Mouse (Mus musculus) heart, embryonic 12.5 days (tissue): ENCODE data around the gene Npl. TPM values are rescaled to one million over a fixed set of nuclear protein-coding genes. Genes with fewer than 3 reads are reported as not detected.
A peak's percentile ranks its signal among the peaks of the same experiment; 100 is the strongest.
"Not testable (repeated sequence)": the region's sequence is repeated elsewhere in the genome, so short reads cannot be mapped to it uniquely, and the experiment has no call there.

ENCODE experiments used
- ATAC-seq: fragments of 200-750 bp; cut with Nextera tagmentation; 2 replicates; pipeline ENCODE4 v1.8.0; 2017; ENCODE audit warnings: moderate TSS enrichment, moderate library complexity; ENCODE audit not compliant: insufficient number of reproducible peaks, low FRiP score
- H3K27ac ChIP-seq: fragments of 300-500 bp; sonication (generic); 2 replicates; pipeline ENCODE4 v1.5.1; 2016; ENCODE audit warnings: mild to moderate bottlenecking, moderate library complexity; ENCODE audit not compliant: poor library complexity, severe bottlenecking
- H3K27me3 ChIP-seq: fragments of 300-500 bp; sonication (generic); replicated peaks from 2 replicates; pipeline ENCODE4 v1.6.1; 2016; ENCODE audit warnings: mild to moderate bottlenecking, moderate library complexity
- H3K36me3 ChIP-seq: fragments of 300-500 bp; sonication (generic); 2 replicates; pipeline ENCODE4 v1.6.1; 2016; ENCODE audit warnings: mild to moderate bottlenecking, moderate library complexity
- H3K4me1 ChIP-seq: fragments of 300-500 bp; sonication (generic); replicated peaks from 2 replicates; pipeline ENCODE4 v1.6.1; 2016; ENCODE audit warnings: mild to moderate bottlenecking
- H3K4me2 ChIP-seq: fragments of 300-500 bp; sonication (generic); 2 replicates; pipeline ENCODE4 v1.6.1; 2016; ENCODE audit warnings: mild to moderate bottlenecking, moderate library complexity
- H3K4me3 ChIP-seq: fragments of 300-500 bp; sonication (generic); 2 replicates; pipeline ENCODE4 v1.5.1; 2016; ENCODE audit warnings: mild to moderate bottlenecking
- H3K9ac ChIP-seq: fragments of 300-500 bp; sonication (generic); 2 replicates; pipeline ENCODE4 v1.6.1; 2016; ENCODE audit warnings: mild to moderate bottlenecking, moderate library complexity
- H3K9me3 ChIP-seq: fragments of 300-500 bp; sonication (generic); replicated peaks from 2 replicates; pipeline ENCODE4 v1.6.1; 2016; ENCODE audit warnings: mild to moderate bottlenecking, moderate library complexity
- WGBS: fragments of 180-500 bp; shearing (Covaris S2); methylation state at CpG from one replicate; pipeline ENCODE4 v1.1.7; 2016; 5-methylcytosine and 5-hydroxymethylcytosine counted together
- polyA plus RNA-seq: library from polyadenylated mRNA; unstranded; fragments of >200 nt; fragmentation: Nextera tagmentation; extraction: Ambion mirVana; gene quantifications from 2 replicates; pipeline ENCODE4 v1.2.1, GENCODE M21; 2016

Gene Npl
- polyA plus RNA-seq, 1 experiment from 2014 or later: 7.4 TPM

GRCm38 (mm10) chr1:153487500-153487879, 62.4 kb downstream of the Npl start, which contains the start of gene Dhx9:
Gene Dhx9 (minus strand): TSS chr1:153487660.
- ATAC-seq: peak; percentile 92
- Histone ChIP-seq H3K4me3 (peak within 1 kb of the TSS; percentile 100), H3K9ac (peak within 1 kb of the TSS; percentile 100), H3K9me3 (no peaks in the 10 kb centered on the region), H3K27ac (peak within 1 kb of the TSS; percentile 89), H3K4me1 (peaks cover 21% of the 10 kb centered on the region), H3K27me3 (no peaks in the 10 kb centered on the region), H3K4me2 (peak within 1 kb of the TSS; percentile 91), H3K36me3 (peaks cover 6% of the 10 kb centered on the region)
- under 1% methylated on average over 35 of the region's 35 CpGs for WGBS

DNA sequence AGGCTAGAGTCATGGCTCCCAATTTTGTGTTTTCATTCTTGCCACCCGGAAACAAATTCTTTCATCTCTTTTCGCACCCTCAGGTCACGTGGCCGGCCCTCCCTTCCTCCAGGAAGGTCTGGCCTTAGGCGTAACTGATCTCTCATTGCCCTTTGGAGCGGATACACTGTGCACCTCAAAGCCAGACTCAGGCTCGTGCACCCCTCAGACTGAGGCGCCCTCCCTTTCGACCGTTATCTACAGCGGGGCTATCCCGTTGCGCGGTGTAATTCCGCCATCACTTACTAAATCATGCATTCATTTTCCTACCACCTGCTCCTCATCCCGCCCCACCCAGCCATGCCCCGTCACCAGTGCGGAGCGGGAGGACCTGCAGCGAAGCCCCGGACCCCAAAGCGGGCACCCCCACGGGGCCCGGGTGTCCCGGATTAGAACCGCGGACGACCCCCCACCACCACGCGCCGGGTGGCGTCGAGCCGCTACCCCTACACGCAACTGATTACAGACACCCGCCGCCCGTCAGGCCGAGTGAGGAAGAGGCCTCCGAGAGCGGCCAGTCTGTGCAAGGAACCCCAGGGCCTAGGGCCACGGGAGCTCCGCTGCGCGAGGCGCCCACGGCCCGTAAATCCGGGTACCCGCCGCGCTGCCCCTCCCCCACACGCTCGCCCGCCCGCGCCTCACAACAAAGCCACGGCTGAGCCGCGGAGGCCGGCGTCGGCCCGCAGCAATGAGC, 62.9 kb downstream of the Npl start:
- peak overlapping the region; percentile 100 for H3K9ac ChIP-seq
- H3K27ac ChIP-seq: peak overlapping the region; percentile 89
- under 1% methylated on average over 64 of the region's 64 CpGs for WGBS
- peak overlapping the region; percentile 91 for H3K4me2 ChIP-seq
- peak overlapping the region; percentile 100 for H3K4me3 ChIP-seq
- no peaks in the 10 kb centered on the region for H3K27me3 ChIP-seq
- peaks cover 21% of the 10 kb centered on the region for H3K4me1 ChIP-seq
- no peaks in the 10 kb centered on the region for H3K9me3 ChIP-seq
- peaks cover 11% of the 10 kb centered on the region for H3K36me3 ChIP-seq
- peak; percentile 78 for ATAC-seq

GRCm38 (mm10) chr1:153486120-153486519, 63.7 kb downstream of the Npl start:
- H3K36me3 ChIP-seq: peaks cover 17% of the 10 kb centered on the region
- H3K27me3 ChIP-seq, H3K27ac ChIP-seq, ATAC-seq, H3K9me3 ChIP-seq: not testable (repeated sequence)
- H3K4me3 ChIP-seq: peak overlapping the region; percentile 100
- H3K4me2 ChIP-seq: peak overlapping the region; percentile 91
- peaks cover 21% of the 10 kb centered on the region for H3K4me1 ChIP-seq
- 13% methylated on average over 6 of the region's 6 CpGs for WGBS
- peak overlapping the region; percentile 100 for H3K9ac ChIP-seq

DNA sequence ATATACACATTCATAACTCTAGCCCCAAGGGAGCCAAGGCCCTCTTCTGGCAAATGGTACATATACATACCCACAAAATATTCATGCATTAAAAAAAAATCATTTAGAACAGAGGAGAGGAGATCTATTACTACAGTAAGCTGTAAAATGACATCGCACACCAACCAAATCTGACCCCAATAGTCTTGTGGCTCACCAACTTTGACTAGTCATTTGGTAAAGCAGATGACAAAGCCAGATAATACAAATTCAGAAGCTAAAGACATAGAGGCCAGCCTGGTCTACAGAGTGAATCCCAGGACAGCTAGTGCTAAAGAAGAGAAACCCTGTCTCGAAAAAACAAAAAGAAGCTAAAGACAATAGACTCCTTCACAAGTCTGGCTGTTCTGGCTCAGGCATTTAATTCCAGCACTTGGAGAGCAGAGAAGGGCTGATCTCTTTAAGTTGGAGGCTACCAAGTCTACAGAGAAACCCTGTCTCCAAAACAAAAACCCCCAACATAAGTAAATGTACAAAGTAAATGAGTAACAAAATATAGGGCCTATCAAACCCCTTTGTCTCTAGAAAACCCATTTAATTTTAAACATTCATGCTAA, 64.5 kb downstream of the Npl start:
- H3K9me3 ChIP-seq: no peaks in the 10 kb centered on the region
- no peak for ATAC-seq
- H3K9ac ChIP-seq: 0 out of 2 replicates have a peak overlapping the region, but pooled peaks have one; percentile 0
- peaks cover 25% of the 10 kb centered on the region for H3K36me3 ChIP-seq
- H3K4me1 ChIP-seq: peaks cover 21% of the 10 kb centered on the region
- peak overlapping the region; percentile 65 for H3K4me2 ChIP-seq
- H3K4me3 ChIP-seq: peak overlapping the region; percentile 37
- H3K27me3 ChIP-seq: no peaks in the 10 kb centered on the region
- WGBS: 55% methylated on average over 2 of the region's 2 CpGs
- H3K27ac ChIP-seq: no peak overlapping the region

- H3K27me3 ChIP-seq: no peaks in the 10 kb centered on the region
- H3K36me3 ChIP-seq: peaks cover 57% of the 10 kb centered on the region
- 39% methylated on average over 1 of the region's 1 CpGs for WGBS
- H3K9me3 ChIP-seq: no peaks in the 10 kb centered on the region
- H3K4me2 ChIP-seq: no peak overlapping the region
- H3K27ac ChIP-seq: no peak overlapping the region
- no peak overlapping the region for H3K4me3 ChIP-seq
- ATAC-seq: no peak
- no peak overlapping the region for H3K9ac ChIP-seq
- H3K4me1 ChIP-seq: peaks cover 17% of the 10 kb centered on the region
Measured at GRCm38 (mm10) chr1:153481025-153481412, 68.8 kb downstream of the Npl start.

- 36% methylated on average over 1 of the region's 1 CpGs for WGBS
- no peak overlapping the region for H3K4me2 ChIP-seq
- peaks cover 58% of the 10 kb centered on the region for H3K36me3 ChIP-seq
- peaks cover 16% of the 10 kb centered on the region for H3K4me1 ChIP-seq
- H3K4me3 ChIP-seq: no peak overlapping the region
- H3K27ac ChIP-seq: no peak overlapping the region
- H3K9me3 ChIP-seq: no peaks in the 10 kb centered on the region
- no peak for ATAC-seq
- H3K9ac ChIP-seq: no peak overlapping the region
- H3K27me3 ChIP-seq: no peaks in the 10 kb centered on the region
Measured at GRCm38 (mm10) chr1:153480386-153481024, 69.3 kb downstream of the Npl start.

GRCm38 (mm10) chr1:153479296-153479695, 70.5 kb downstream of the Npl start:
- H3K9ac ChIP-seq: no peak overlapping the region
- peaks cover 67% of the 10 kb centered on the region for H3K36me3 ChIP-seq
- ATAC-seq: no peak
- 93% methylated on average over 1 of the region's 1 CpGs for WGBS
- H3K27ac ChIP-seq: no peak overlapping the region
- peaks cover 4% of the 10 kb centered on the region for H3K4me1 ChIP-seq
- no peaks in the 10 kb centered on the region for H3K9me3 ChIP-seq
- no peaks in the 10 kb centered on the region for H3K27me3 ChIP-seq
- H3K4me2 ChIP-seq: no peak overlapping the region
- H3K4me3 ChIP-seq: no peak overlapping the region

- Histone ChIP-seq H3K27ac (no peak overlapping the region), H3K4me1 (no peaks in the 10 kb centered on the region), H3K27me3 (no peaks in the 10 kb centered on the region), H3K9me3 (no peaks in the 10 kb centered on the region), H3K36me3 (peaks cover 64% of the 10 kb centered on the region), H3K4me3 (no peak overlapping the region), H3K9ac (no peak overlapping the region), H3K4me2 (no peak overlapping the region)
- ATAC-seq: no peak
- WGBS: 72% methylated on average over 1 of the region's 1 CpGs
Measured at GRCm38 (mm10) chr1:153461796-153462195, 88.0 kb downstream of the Npl start.

- no peak overlapping the region for H3K9ac ChIP-seq
- 91% methylated on average over 5 of the region's 5 CpGs for WGBS
- H3K4me2 ChIP-seq: no peak overlapping the region
- no peak overlapping the region for H3K4me3 ChIP-seq
- peaks cover 62% of the 10 kb centered on the region for H3K36me3 ChIP-seq
- H3K4me1 ChIP-seq: no peaks in the 10 kb centered on the region
- no peak overlapping the region for H3K27ac ChIP-seq
- H3K27me3 ChIP-seq: no peaks in the 10 kb centered on the region
- no peaks in the 10 kb centered on the region for H3K9me3 ChIP-seq
- ATAC-seq: peak; percentile 50
Measured at GRCm38 (mm10) chr1:153456137-153456536, 93.7 kb downstream of the Npl start.

GRCm38 (mm10) chr1:153453146-153453642, 96.7 kb downstream of the Npl start:
- peaks cover 46% of the 10 kb centered on the region for H3K36me3 ChIP-seq
- ATAC-seq: no peak
- H3K4me2 ChIP-seq: no peak overlapping the region
- H3K27ac ChIP-seq: no peak overlapping the region
- no peaks in the 10 kb centered on the region for H3K27me3 ChIP-seq
- H3K4me1 ChIP-seq: no peaks in the 10 kb centered on the region
- H3K4me3 ChIP-seq: no peak overlapping the region
- no peaks in the 10 kb centered on the region for H3K9me3 ChIP-seq
- H3K9ac ChIP-seq: no peak overlapping the region
- WGBS: 91% methylated on average over 3 of the region's 3 CpGs
